Mouse (Mus musculus) spleen, adult 18-20 months (tissue): ENCODE measurements around the gene Rbpjl.
A peak's percentile ranks its signal among the peaks of the same experiment; 100 is the strongest.

Source experiments
- DNase-seq, 2 experiments: peaks; one replicate each; pipeline ENCODE4 v3.0.0; 2022; ENCODE audit warnings: mixed read lengths in 2 of 2

Gene Rbpjl

DNA sequence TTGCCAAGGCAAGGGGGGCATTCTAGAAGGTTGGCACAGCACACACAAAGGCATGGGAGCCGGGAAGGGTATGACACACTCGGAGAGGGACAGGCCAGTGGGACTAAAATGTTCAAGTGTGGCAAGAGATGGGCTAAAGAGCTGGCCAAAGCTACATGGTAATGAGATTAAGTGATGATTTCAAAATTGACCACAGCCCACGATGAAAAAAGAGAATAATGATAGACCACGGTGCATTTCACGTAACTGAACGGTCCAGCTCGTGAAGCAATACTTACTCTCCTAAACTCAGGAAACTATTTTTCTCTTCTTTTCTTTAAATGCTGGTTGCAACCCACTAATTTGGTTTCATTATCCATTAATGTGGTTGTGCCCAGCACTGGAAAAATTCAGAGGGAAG is 6.9 kb upstream of the Rbpjl start:
- DNase-seq, result no peak

DNA sequence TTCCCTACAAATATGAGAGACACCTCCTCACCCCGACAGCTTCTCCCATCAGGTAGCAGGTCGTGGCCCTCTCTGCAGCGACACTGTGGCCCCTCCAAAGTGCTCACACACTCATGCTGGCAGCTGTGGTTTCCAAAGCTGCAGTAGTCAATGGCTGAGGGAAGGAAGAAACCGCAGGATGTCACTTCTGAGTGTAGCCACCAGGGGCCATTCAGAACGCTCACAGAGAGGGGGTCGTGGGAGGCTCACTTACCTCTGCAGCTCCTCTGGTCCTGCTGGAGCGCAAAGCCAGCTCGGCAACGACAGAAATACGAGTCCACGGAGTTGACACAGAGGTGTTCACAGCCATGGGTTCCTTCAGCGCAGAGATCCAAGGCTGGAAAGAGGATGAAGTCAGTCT is 6.0 kb upstream of the Rbpjl start:
- no peak for DNase-seq

DNA sequence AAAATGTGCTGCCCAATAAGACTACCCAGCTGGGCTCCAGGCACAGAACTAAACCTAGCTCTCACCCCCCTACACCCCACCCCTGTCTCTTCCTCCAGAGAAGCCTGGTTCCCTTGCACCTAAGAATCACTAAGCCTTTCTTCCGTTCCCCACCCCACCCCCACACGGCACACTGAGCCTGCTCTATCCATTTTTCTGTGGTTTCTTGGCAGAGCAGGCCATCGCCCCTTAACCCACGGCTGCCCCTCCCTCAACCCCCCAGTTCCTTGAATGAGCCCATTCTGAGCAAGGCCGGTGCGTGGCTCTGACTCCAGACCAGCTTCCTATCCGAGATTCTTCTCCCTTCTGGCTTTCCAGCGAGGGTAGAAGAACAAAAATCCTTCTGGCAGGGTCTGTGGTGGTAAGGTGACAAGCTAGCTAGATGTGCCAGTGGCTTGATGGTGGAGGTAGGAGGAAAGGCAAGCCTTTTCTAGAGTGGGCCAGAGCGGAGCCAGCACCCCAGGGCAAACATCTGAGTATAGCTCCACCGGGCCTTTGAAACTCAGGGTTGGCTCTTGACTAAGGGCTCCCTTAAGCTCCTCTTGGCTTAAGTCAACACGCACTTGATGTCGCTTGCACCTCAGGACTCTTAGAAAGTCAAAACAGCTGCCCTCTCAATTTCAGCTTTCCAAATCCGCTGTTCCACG is 598 bp downstream of the Rbpjl start:
- no peak for DNase-seq

DNA sequence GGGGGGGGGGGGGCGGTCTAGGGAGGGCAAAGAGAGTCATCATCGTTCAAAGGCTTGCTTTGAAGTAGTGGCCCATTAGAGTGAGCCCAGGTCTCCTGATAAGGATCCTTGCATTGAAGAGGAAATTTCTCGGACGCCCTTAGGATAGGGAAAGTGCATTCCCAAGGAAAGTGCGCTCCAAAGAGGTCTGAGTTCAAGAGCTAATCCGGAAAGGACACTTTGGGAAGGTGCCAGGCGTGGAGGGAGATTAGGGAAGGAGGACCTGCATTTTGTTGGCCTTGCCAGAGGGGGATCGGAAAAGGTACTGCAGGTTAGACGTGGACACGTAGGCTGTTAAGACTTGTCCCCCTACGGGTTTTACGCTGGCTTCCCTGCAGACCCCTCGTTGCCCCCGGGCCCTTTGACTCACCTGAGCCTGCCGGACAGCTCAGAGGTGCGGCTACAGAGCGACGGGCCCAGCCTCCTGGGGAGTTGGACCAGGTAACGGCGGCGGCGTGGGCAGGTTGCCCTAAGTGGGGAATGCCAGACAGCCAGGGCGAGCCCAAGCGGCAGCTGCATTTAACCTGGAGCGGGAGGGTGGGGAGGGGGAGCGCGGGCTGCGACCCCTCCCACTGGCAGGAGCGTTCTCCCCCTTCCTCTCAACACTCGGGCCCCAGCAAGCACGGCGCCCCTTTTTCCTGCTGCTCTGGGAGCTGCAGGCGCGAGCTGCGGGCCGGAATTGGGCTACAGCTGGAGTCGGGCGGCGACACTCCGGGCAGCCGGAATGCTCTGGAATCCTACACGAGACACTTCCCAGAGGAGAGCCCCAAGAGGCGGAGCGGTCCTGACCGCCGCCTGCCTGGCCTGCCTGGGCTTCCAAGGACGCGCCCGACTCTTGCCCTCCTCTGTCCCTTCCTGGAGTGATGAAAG is 1.4 kb downstream of the Rbpjl start:
- no peak for DNase-seq

DNA sequence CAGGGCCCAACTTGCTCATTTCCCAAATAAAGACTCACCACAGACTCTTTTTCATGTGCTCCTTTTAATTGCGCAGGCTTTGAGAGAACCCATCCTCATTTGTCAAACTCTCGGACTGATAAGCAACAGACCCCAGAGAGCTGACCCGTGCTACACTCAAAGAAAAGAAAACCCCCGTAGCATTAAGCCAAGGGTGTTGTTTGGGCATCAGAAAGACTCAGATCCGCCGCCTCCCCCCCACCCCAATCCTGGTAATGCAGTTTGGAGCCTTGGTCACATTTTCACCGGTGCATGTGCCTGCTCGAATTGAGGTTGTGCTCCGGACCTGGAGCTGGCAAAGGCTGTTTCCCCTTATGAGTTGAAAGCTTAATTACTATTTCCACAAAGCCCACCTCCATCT is 2.1 kb downstream of the Rbpjl start, which contains the start of gene Matn4:
Gene Matn4 (minus strand): TSS at position 101 of the 400 bp plus-strand sequence.
- no peak for DNase-seq

DNA sequence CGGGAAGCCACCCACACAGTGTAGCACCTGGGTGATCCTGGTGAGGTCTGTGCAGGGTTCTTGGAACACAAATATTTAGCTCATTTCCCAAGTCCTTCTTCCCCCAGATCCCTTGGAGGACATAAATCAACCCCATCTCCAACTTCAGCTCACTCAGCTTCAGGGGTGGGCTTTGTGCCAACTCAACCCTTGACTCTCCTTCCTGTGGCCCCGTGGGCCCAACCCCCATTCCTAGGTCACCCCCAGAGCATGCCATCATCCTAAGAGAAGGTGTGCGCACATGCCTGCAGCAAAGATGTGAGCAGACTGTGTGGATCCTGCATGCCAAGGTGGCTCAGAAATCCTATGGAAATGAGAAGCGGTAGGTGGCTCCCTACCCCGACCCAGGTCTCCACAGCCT is 2.6 kb downstream of the Rbpjl start:
- DNase-seq, result no peak

DNA sequence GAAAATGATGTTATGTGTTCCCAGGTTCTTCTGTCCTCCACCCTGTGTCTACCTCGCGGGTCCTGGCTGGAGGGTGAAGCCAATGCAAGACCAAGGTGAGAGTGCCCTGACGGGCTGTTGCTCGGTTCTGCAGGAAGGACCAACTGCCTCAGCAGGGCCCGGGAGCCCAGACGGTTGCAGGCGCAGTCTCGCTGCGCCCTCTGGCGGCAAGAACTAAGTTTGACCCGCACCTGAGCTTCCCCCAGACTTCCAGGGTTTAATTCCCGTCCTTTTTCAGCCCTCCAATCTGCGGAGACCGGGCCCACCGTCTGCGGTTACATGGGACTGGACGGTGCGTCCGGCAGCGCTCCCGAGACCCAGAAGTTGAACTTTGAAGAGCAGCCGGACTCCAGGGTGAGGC is 4.8 kb downstream of the Rbpjl start:
- DNase-seq, result peak; percentile 37 to 70

DNA sequence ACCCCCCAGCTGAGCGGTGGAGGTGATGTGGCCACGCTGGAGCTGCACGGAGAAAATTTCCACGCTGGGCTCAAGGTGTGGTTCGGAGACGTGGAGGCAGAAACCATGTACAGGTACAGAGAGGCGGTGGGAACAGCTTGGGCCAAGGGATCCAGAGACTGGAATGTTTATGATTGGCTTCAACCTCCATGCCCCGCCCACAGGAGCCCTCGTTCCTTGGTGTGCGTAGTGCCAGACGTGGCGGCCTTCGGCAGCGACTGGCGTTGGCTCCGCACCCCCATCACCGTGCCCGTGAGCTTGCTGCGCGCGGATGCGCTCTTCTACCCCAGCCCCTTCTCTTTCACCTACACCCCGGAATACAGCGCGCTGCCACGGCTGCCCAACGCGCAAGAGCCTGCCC is 11.2 kb downstream of the Rbpjl start:
- DNase-seq, result no peak

DNA sequence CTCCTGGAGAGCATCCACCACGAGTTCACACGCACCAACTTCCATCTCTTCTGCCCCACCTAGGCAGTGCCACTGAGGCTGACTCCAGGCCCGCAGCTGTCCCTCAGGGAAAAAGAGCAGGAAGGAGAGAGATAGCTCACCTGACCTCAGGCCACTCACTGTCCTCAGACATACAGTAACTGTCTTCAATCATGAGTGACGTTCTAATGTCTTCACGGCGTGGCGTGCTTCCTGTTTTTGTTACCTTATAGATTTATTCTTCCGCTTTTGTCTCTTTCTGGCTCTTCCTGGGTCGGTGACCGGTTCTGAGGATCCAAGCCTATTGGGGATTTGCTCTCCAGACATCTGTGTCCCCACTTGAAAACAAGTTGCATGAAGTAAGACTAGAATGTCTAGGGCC is 11.6 kb downstream of the Rbpjl start:
- DNase-seq, result peak in 1 of 2 experiments; percentile 29

DNA sequence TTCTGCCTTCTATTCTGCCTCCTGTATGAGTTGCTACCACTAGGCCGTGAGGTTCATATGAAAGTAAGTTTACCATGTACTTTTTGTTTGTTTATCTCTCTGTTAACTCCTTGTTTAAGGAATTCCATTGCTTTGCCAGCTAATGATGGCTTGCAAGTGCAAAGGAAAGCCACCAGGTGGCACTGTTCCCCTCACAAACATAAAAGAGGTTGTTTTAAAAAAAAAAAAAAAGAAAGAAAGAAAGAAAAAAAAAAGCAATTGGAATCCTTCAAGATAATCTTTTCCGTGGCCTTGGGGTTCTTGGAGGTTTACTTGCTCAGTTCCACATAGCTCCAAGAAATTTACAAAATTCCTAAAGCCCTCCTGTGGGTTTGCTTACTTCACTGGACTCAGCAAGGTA is 14.3 kb downstream of the Rbpjl start:
- no peak for DNase-seq

DNA sequence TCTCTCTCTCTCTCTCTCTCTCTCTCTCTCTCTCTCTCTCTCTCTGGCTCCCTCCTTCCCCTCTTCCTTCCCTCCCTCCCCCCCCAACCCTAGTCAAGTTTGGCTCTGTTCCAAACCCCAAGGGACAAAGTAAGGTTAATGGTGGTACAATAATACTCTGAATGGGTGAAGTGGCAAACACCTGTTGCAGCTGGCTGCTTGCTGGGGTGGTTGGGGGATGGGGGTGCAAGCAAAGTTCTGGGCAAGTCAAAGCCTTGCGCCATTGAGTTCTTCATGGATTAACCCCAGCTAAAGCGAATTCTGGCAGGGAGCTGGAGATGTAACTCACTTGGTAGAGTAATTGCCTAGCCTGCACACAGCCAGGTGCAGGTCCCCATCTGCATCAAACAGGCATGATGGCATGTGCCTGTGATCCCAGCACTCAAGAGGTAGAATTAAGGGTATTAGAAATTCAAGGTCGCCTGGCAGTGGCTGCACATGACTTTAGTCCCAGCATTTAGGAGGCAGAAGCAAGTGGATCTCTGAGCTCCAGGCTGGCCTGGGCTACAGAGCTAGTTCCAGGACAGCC is 15.5 kb downstream of the Rbpjl start:
- no peak for DNase-seq

DNA sequence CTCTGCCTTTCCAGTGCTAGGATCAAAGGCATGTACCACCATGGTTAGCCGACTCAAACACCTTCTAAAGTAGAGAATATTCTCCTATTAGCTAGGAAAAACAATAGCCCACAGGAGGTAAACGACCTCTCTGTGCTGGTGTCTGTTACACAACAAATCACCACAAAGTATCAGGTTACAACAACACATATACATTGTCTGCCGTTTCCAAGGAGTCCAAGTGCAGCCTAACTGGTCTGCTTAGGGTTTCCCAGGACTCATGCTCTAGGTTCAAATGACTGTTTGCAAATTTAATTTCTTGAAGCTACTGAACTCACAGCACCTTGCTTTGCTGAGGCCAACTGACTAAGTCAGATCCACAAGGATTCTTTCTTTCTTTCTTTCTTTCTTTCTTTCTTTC is 16.5 kb downstream of the Rbpjl start:
- DNase-seq, result no peak

DNA sequence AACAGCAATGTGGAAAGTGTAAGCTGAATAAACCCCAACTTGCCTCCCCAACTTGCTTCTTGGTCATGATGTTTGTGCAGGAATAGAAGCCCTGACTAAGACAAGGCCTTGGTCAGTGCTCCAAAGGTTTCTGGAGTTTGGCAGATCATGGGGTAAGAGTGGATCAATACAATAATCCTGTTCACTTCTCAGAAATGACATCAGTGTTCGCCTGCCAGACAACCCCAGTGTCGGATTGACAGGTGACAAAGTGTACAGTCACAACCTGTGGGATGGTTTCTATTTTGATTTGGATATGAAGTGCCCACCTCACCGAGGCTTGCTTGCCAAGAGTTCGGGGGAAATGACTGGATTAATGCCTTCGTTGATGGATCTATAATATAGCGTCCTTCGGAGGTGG is 18.4 kb downstream of the Rbpjl start:
- no peak for DNase-seq

DNA sequence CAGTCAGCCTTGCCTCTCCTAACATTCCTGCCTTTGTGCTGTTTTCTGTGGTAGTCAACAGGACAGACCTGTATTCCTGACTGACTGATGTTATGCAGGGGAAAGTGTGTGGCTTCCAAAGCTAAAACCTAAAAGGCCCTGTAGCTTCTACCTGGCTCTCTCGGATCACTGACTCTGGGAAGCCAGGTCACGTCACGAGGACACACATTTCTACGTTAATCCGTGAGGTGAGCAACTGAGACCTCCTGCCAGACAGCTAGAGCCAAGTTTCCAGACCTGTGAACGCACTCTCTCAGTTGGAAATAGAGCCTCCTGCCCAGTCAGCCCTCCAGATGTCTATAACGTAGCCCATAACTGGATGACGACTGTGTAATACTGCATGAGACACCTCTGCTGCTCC is 19.0 kb downstream of the Rbpjl start:
- no peak for DNase-seq

DNA sequence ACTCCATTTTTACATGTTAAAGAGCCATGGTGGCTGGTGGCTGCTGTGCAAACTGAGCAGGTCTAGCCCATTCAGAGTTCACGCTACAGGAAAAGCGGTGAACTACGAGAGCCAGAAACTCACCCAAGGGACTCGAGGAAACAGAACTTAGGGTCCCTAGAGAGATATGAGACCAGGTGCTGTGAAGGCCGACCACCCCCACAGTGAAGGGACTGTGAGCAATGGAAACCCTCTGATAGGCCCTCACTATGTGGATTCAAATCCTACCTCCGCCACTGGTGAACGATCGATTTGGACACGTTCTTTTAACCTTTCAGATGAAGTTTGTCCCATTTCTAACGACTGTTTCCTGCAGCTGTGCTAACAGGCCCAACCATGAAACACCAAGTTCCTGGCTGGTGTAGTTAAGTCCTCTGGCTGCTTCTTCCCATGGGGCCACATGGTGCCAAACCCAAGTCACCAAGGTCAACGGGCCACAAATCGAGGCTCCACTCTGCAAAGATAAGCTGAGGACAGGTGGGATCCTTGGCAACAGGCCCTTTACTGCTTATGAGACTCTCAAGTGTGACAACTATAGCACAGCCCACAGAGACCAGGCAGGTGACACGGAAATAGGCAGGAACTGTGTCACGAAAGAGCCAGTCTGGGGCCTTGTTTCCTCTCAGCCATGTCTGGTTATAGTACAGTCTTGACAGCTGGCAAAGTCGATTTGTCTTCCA is 19.9 kb downstream of the Rbpjl start:
- DNase-seq, result peak; percentile 45 to 55

DNA sequence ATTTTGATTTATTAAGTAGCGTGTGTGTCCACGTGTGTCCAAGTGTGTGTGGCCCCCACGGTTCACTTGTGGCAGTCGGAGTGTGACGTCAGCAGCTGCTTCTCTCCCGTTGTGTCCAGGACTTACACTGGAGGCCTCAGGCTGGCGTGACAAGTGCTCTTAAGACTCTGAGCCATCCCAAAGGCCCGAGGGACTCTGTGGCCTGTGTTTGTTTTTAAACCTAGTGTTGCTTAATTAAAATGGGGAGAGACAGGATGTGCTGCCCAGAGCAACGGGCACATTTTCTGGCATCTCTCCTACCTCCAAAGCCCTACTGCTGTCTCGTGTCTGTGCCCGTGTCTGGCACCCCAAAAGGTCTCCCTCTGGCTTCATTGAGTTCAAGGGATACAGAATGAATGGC is 20.5 kb downstream of the Rbpjl start:
- peak; percentile 39 to 50 for DNase-seq

DNA sequence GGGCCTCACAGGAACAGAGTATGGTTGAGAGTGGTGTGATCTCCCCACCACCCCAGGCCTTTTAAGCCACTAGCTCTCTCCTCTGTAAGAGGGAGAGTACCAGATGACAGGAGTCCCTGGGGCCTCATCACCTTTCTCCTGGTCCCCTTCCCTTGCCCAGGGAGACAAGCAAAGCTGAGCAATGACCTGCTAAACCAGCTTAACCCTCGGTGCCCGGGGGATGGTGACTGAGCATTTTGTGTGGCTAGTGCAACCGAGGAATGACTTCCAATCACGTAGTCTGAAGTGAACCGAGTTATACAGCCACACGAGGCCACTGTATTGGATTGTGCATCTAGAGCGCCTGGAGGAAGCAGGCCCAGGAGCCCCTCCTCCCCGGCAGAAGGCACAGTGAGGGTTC is 21.5 kb downstream of the Rbpjl start:
- no peak for DNase-seq

DNA sequence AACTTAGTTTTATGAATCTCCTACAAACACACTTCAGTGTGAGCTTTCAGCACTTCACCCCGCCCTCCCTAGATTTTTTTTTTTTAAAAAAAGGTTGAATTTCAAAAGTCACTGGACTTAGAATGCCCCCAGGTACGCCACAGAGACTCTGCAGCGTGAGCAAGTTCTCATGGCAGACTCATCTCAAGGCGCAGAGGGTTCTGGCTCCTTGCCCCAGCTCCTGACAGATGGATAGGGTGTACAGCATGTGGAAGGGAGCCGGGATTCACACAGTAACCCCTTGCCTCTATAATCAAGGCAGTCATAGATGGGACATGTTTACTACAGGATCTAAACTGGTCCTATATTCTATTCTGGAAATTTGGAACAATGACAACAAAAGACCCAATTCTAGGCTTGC is 22.5 kb downstream of the Rbpjl start:
- DNase-seq, result no peak

DNA sequence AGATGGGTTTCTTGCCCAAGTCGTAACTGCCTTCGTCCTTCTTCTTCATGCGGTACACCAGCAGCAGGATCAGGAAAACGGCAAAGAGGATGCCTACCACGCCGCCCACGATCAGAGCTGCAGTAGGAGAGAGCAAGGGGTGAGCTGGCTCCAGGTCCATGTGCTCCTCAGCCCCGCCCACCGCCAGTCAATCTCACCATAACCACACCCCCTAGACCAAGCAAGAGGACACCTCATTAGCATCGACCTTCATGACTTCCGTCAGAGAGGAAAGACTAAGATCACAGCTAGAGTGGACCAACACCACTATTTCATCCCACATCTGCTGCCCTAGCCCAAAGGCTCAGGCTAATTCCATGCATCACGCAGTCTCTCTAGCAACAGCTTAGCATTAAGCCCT is 23.2 kb downstream of the Rbpjl start:
- DNase-seq, result no peak

DNA sequence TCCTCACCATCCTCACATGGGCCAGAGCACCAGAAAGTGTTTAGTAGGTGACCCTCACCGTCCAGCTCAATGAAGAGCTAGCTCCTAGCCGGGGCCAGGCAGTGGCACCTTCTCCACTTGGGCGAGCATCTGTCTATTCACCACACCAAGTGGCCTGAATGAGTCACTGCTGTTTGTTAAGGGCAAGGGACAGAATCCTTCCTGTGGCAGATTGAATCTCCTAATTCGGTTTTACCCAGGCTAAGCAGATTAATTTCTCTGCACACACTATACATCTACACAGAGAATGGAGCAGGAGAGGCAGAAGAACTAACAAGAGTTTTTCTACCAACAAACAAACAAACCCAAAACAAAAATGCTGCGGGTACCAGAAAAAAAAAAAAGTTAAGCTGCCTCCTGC is 24.0 kb downstream of the Rbpjl start:
- no peak for DNase-seq

DNA sequence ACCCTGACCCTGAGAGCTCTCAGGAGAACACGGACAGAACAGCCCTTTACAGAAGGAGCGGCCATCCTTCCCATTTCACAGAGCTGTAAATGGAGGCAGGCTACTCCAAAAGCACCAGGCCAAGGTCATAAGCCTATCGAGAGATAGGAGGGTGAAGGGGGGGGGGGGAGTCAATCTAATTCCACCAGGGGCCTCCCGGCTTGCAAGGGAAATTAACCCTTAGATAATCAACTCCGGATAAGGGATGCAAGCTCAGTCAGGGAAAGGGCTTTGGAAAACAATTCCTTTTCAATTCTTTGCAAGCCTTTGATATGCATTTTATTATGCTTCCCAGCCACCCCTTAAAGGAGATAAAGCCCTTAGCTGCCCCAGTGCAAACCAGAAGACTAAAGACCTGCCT is 25.5 kb downstream of the Rbpjl start:
- DNase-seq, result no peak

DNA sequence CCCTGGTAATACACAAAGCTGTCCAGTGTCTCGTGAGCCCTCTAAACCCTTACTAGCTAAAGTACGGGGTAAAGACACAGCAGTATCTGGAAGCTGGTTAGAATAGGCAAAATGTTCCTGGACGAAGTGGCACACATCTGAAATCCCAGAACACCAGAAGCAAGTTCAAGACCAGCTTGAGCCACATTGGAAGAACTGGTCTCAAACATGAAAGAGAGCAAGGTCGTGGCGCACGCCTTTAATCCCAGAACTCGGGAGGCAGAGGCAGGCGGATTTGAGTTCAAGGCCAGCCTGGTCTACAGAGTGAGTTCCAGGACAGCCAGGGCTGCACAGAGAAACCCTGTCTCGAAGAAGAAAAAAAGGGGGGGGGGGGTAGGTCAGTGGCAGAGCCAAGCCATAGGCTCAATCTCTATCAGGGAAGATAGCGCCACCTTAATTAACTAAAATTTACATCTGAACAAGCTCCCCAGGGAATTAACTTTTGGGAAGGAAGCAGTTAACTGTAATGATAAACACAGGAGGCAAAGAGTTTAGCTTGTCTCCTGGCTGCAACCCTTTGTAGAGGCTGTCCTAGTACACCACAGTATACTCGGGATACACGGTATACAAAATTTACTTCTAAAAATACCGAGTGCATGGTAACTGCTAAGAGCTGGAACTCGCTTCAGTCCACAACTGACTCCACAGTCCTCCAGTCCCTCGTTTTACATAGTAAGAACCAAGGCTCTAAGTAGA is 27.1 kb downstream of the Rbpjl start:
- no peak for DNase-seq

DNA sequence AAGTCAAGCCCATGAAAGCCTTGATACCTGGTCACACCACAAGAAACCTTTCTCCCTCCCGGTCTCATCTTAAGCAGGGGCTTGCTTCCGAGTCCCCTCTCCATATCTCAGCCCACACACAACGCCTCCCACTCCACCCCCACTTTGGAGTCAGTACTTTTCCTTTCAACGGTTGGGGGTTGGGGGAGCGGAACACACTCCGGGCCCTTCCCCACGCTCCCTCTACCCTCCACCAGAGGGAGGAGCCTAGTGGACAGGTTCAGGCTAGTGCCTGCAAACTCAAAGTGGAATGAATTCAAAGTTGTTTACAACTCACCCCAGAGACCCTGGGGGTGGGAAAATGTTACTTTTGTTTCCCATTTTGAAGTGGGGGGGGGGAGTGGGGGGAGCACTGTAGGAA is 27.8 kb downstream of the Rbpjl start:
- no peak for DNase-seq
